Mouse (Mus musculus): ENCODE measurements around the gene Tmprss3. TPM values are rescaled to one million over a fixed set of nuclear protein-coding genes. Genes with fewer than 3 reads are reported as not detected.

Gene Tmprss3
- polyA plus RNA-seq, 1 experiment from 2014 or later: not detected

- no peak for DNase-seq (ENCODE audit: low spot score)
- Histone ChIP-seq H3K4me1 (no peaks in the 10 kb centered on the region), H3K27me3 (ENCODE audit: low read depth, poor library complexity, severe bottlenecking) (no peaks in the 10 kb centered on the region), H3K36me3 (no peaks in the 10 kb centered on the region), H3K9me3 (replicated peaks) (no peaks in the 10 kb centered on the region), H3K27ac (replicated peaks) (no peak overlapping the region), H3K4me3 (no peak overlapping the region)
- WGBS: 84% methylated on average over 4 of the region's 4 CpGs
Observed at GRCm38 (mm10) chr17:31222810-31223310, 24.1 kb upstream of the Tmprss3 start.

GRCm38 (mm10) chr17:31216068-31216955 lies 17.5 kb upstream of the Tmprss3 start:
- Histone ChIP-seq H3K9me3 (replicated peaks) (no peaks in the 10 kb centered on the region), H3K4me3 (no peak overlapping the region), H3K27me3 (ENCODE audit: low read depth, poor library complexity, severe bottlenecking) (no peaks in the 10 kb centered on the region), H3K27ac (replicated peaks) (no peak overlapping the region; the same call in 1 of the 2 replicates), H3K4me1 (peaks cover 9% of the 10 kb centered on the region), H3K36me3 (no peaks in the 10 kb centered on the region)
- DNase-seq (ENCODE audit: low spot score): no peak
- WGBS: 59% methylated on average over 5 of the region's 5 CpGs

GRCm38 (mm10) chr17:31211881-31212280 lies 13.1 kb upstream of the Tmprss3 start:
- H3K9me3 ChIP-seq (replicated peaks): no peaks in the 10 kb centered on the region
- DNase-seq (ENCODE audit: low spot score): no peak
- no peak overlapping the region for H3K4me3 ChIP-seq
- H3K27ac ChIP-seq (replicated peaks): no peak overlapping the region
- no peaks in the 10 kb centered on the region for H3K27me3 ChIP-seq (ENCODE audit: low read depth, poor library complexity, severe bottlenecking)
- no peaks in the 10 kb centered on the region for H3K36me3 ChIP-seq
- WGBS: 86% methylated on average over 6 of the region's 6 CpGs
- peaks cover 5% of the 10 kb centered on the region for H3K4me1 ChIP-seq

- Histone ChIP-seq H3K36me3 (no peaks in the 10 kb centered on the region), H3K27ac (replicated peaks) (no peak overlapping the region), H3K4me3 (no peak overlapping the region), H3K27me3 (ENCODE audit: low read depth, poor library complexity, severe bottlenecking) (no peaks in the 10 kb centered on the region), H3K4me1 (no peaks in the 10 kb centered on the region), H3K9me3 (replicated peaks) (no peaks in the 10 kb centered on the region)
- WGBS: 94% methylated on average over 7 of the region's 7 CpGs
- no peak for DNase-seq (ENCODE audit: low spot score)
Observed at GRCm38 (mm10) chr17:31210299-31210698, 11.5 kb upstream of the Tmprss3 start.

GRCm38 (mm10) chr17:31209376-31209930 lies 10.7 kb upstream of the Tmprss3 start:
- WGBS: 92% methylated on average over 11 of the region's 11 CpGs
- Histone ChIP-seq H3K27me3 (ENCODE audit: low read depth, poor library complexity, severe bottlenecking) (no peaks in the 10 kb centered on the region), H3K9me3 (replicated peaks) (no peaks in the 10 kb centered on the region), H3K36me3 (no peaks in the 10 kb centered on the region), H3K27ac (replicated peaks) (no peak overlapping the region), H3K4me3 (no peak overlapping the region), H3K4me1 (no peaks in the 10 kb centered on the region)
- DNase-seq (ENCODE audit: low spot score): no peak

GRCm38 (mm10) chr17:31208654-31209053 lies 9.9 kb upstream of the Tmprss3 start:
- Histone ChIP-seq H3K27ac (replicated peaks) (no peak overlapping the region), H3K27me3 (ENCODE audit: low read depth, poor library complexity, severe bottlenecking) (no peaks in the 10 kb centered on the region), H3K9me3 (replicated peaks) (no peaks in the 10 kb centered on the region), H3K4me3 (no peak overlapping the region), H3K4me1 (no peaks in the 10 kb centered on the region), H3K36me3 (no peaks in the 10 kb centered on the region)
- DNase-seq (ENCODE audit: low spot score): no peak
- 90% methylated on average over 8 of the region's 8 CpGs for WGBS

- DNase-seq (ENCODE audit: low spot score): no peak
- Histone ChIP-seq H3K36me3 (no peaks in the 10 kb centered on the region), H3K27ac (replicated peaks) (no peak within 1 kb of the TSS), H3K4me1 (no peaks in the 10 kb centered on the region), H3K4me3 (no peak within 1 kb of the TSS), H3K9me3 (replicated peaks) (no peaks in the 10 kb centered on the region), H3K27me3 (ENCODE audit: low read depth, poor library complexity, severe bottlenecking) (no peaks in the 10 kb centered on the region)
- 85% methylated on average over 12 of the region's 12 CpGs for WGBS
Observed at GRCm38 (mm10) chr17:31207771-31208334, 9.1 kb upstream of the Tmprss3 start, which contains the start of gene Ubash3a. TSS of gene Ubash3a (plus strand) at chr17:31207873.

GRCm38 (mm10) chr17:31196283-31196682 lies 2.5 kb downstream of the Tmprss3 start:
- 90% methylated on average over 7 of the region's 7 CpGs for WGBS
- Histone ChIP-seq H3K36me3 (no peaks in the 10 kb centered on the region), H3K9me3 (replicated peaks) (no peaks in the 10 kb centered on the region), H3K27me3 (ENCODE audit: low read depth, poor library complexity, severe bottlenecking) (no peaks in the 10 kb centered on the region), H3K4me1 (peaks cover 15% of the 10 kb centered on the region), H3K27ac (replicated peaks) (no peak overlapping the region), H3K4me3 (no peak overlapping the region)
- DNase-seq (ENCODE audit: low spot score): no peak

- H3K27me3 ChIP-seq (ENCODE audit: low read depth, poor library complexity, severe bottlenecking): no peaks in the 10 kb centered on the region
- H3K36me3 ChIP-seq: no peaks in the 10 kb centered on the region
- H3K4me1 ChIP-seq: peaks cover 15% of the 10 kb centered on the region
- H3K9me3 ChIP-seq (replicated peaks): no peaks in the 10 kb centered on the region
- no peak for DNase-seq (ENCODE audit: low spot score)
- H3K4me3 ChIP-seq: no peak overlapping the region
- 86% methylated on average over 6 of the region's 6 CpGs for WGBS
- no peak overlapping the region; the same call in 1 of the 2 replicates for H3K27ac ChIP-seq (replicated peaks)
Observed at GRCm38 (mm10) chr17:31195207-31195606, 3.6 kb downstream of the Tmprss3 start.

- H3K27me3 ChIP-seq (ENCODE audit: low read depth, poor library complexity, severe bottlenecking): no peaks in the 10 kb centered on the region
- H3K4me3 ChIP-seq: no peak overlapping the region
- 0 out of 2 replicates have a peak overlapping the region, but pooled peaks have one; percentile 1 for H3K27ac ChIP-seq (replicated peaks)
- H3K4me1 ChIP-seq: peaks cover 15% of the 10 kb centered on the region
- H3K9me3 ChIP-seq (replicated peaks): no peaks in the 10 kb centered on the region
- DNase-seq (ENCODE audit: low spot score): no peak
- WGBS: 87% methylated on average over 9 of the region's 9 CpGs
- H3K36me3 ChIP-seq: no peaks in the 10 kb centered on the region
Observed at GRCm38 (mm10) chr17:31193360-31193759, 5.4 kb downstream of the Tmprss3 start.

- Histone ChIP-seq H3K27ac (replicated peaks) (no peak overlapping the region), H3K4me1 (peaks cover 15% of the 10 kb centered on the region), H3K27me3 (ENCODE audit: low read depth, poor library complexity, severe bottlenecking) (no peaks in the 10 kb centered on the region), H3K4me3 (no peak overlapping the region), H3K9me3 (replicated peaks) (no peaks in the 10 kb centered on the region), H3K36me3 (no peaks in the 10 kb centered on the region)
- no peak for DNase-seq (ENCODE audit: low spot score)
- WGBS: 69% methylated on average over 2 of the region's 2 CpGs
Observed at GRCm38 (mm10) chr17:31192663-31193062, 6.1 kb downstream of the Tmprss3 start.

GRCm38 (mm10) chr17:31191825-31192224 lies 7.0 kb downstream of the Tmprss3 start:
- 86% methylated on average over 8 of the region's 8 CpGs for WGBS

GRCm38 (mm10) chr17:31187370-31187769 lies 11.4 kb downstream of the Tmprss3 start:
- no peak overlapping the region for H3K27ac ChIP-seq (replicated peaks)
- H3K36me3 ChIP-seq: no peaks in the 10 kb centered on the region
- no peaks in the 10 kb centered on the region for H3K9me3 ChIP-seq (replicated peaks)
- no peaks in the 10 kb centered on the region for H3K4me1 ChIP-seq
- H3K4me3 ChIP-seq: no peak overlapping the region
- no peaks in the 10 kb centered on the region for H3K27me3 ChIP-seq (ENCODE audit: low read depth, poor library complexity, severe bottlenecking)
- WGBS: 28% methylated on average over 4 of the region's 4 CpGs
- DNase-seq (ENCODE audit: low spot score): peak; percentile 53

More at GRCm38 (mm10) chr17:31191825-31192224, 7.0 kb downstream of the Tmprss3 start:
- Histone ChIP-seq H3K4me3 (no peak overlapping the region), H3K27me3 (ENCODE audit: low read depth, poor library complexity, severe bottlenecking) (no peaks in the 10 kb centered on the region), H3K36me3 (no peaks in the 10 kb centered on the region), H3K27ac (replicated peaks) (no peak overlapping the region), H3K4me1 (peaks cover 15% of the 10 kb centered on the region), H3K9me3 (replicated peaks) (no peaks in the 10 kb centered on the region)
- no peak for DNase-seq (ENCODE audit: low spot score)
